Mouse (Mus musculus): Measurements from ENCODE around the gene Neil1.

Gene Neil1

GRCm38 (mm10) chr9:57148144-57148878, at the start of gene Neil1:
Neil1 (minus strand) TSS chr9:57148305.
- peak; percentile 67 for DNase-seq (ENCODE audit: low spot score)

GRCm38 (mm10) chr9:57197414-57197813, 49.3 kb upstream of the Neil1 start:
- DNase-seq (ENCODE audit: low spot score), result no peak

DNA sequence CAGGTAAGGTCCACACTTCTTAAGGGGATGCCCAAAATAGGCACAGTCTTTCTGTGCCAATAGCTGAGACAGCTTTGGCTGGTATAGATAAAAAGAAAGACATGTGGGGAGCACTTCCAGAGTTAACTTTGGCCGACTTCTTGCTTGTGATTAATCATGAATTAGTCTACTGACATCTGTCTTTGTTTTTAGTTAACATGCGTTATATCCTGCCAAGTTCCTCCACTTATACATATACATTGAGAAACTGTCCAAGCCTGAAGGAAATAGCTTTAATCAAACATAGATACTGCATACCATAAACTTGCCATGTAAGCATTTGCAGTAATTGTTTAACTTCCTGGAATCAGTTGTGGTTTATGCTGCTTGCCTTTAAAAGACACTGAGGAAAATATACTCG, 48.6 kb upstream of the Neil1 start:
- no peak for DNase-seq (ENCODE audit: low spot score)

DNA sequence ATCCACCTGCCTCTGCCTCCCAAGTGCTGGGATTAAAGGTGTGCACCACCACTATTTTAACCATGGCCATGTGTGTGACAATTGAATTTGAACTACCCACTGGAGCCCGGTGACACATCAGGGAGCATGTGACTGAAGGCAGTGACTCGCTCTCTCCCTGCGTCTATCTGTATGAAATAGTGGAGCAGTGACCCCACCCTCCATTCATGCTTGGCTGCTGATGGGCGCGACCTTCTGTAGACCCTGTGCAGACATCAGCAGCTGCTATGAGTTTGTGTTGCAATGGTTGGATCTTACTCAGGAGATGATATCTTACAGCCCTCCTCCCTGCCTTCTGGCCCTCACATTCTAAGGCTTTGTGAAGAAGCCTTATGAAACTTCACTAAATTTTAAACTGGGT, 20.3 kb upstream of the Neil1 start:
- no peak for DNase-seq (ENCODE audit: low spot score)

DNA sequence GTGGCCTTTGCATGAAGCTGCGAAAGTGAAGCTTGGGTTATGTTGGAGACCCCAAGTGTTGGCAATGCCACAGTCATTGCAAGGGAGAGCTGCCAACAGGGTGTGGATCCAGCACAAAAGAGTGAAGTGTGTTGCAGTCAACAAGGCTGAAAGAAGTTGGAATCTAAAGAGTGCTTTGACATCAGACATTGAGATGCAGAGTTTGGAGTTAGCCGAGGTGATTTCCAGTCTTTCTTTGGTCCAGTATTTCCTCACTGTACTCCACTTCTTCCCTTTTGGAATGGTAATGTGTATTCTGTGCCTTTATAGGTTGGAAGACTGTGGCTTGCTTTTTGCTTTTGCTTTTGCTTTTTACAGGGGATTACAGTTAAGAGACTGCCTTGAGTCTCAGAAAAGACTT, 18.1 kb upstream of the Neil1 start:
- no peak for DNase-seq (ENCODE audit: low spot score)

DNA sequence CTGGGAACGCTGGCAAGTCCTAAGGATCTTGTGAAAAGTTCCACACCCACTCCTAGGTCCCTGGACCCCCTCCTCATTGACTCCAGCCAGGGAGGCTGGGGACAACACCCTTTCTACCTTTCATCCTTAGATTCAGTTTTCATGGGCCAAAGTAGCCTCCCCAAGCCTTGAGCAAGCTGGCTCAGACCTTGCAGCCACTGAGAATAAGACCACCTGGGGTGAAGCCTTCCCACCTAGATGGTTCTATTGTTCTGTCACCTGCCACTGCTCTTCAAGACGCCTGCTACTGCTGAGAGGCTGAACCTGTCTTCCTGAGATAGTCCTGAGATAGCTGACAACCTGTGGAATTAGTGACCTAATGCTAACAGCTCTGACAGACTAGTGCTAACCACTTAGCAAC, 15.0 kb upstream of the Neil1 start:
- no peak for DNase-seq (ENCODE audit: low spot score)

- no peak for DNase-seq (ENCODE audit: low spot score)
Measured at GRCm38 (mm10) chr9:57162496-57162895, 14.4 kb upstream of the Neil1 start.

DNA sequence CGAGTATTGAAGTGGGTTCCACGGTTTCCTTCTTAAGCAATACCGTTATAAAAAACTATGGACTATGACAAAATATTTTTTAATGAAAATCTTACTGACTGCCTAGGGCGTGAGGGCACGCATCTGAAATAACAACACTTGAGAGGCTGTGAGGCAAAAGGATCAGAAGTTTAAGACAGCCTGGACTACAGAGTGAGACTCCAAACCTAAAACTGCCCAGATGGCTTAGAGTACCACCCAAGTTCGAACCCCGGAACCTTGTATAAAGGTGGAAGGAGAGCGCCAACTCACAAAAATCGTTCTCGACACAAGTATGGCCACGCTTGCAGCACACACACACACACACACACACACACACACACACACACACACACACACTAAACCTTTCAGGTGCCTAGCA, 10.4 kb upstream of the Neil1 start:
- DNase-seq (ENCODE audit: low spot score), result no peak

- peak; percentile 87 for DNase-seq (ENCODE audit: low spot score)
Measured at GRCm38 (mm10) chr9:57158013-57158470, 9.9 kb upstream of the Neil1 start, which contains the start of gene Commd4. Commd4 (minus strand) TSS chr9:57158331.

DNA sequence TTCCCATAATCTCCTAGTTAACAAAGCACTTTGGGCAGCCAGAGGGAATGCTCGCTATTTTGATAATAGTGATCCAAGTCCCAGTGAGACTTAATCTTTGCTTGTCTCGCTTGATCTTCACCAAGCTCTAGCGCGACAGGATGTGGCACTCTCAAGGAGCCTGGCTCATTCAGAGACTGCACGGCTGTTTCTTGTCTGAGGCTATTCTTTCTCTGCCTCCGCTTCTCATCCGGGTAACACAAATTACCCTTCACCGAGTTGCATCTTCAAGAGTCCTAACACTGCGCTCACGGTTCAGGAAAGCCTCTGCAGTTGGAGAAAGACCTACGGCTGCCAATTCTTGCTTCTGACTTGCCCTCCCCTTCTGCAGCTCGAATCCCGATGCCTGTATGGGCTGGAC, 9.4 kb upstream of the Neil1 start:
- DNase-seq (ENCODE audit: low spot score), result no peak

- no peak for DNase-seq (ENCODE audit: low spot score)
Measured at GRCm38 (mm10) chr9:57156823-57157222, 8.7 kb upstream of the Neil1 start.

- DNase-seq (ENCODE audit: low spot score), result no peak
Measured at GRCm38 (mm10) chr9:57156383-57156782, 8.3 kb upstream of the Neil1 start.

GRCm38 (mm10) chr9:57152331-57152730, 4.2 kb upstream of the Neil1 start:
- no peak for DNase-seq (ENCODE audit: low spot score)

DNA sequence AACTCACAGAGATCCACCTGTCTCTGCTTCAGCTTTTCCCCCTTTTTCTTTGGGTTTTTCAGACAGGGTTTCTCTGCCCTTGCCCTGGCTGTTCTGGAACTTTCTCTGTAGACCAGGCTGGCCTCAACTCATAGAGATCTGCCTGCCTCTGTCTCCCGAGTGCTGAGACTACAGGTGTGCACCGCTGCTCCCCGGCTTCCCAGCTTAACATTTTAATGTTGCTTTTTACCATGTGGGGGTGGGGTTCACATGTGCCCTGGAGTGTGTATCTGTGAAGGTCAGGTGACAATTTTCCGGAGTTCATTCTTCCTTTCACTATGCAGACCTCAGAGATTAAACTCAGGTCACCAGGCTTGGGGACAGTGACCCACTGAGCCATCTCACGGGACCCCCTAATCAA, 2.1 kb upstream of the Neil1 start:
- DNase-seq (ENCODE audit: low spot score), result no peak

GRCm38 (mm10) chr9:57149021-57149420, 916 bp upstream of the Neil1 start:
- no peak for DNase-seq (ENCODE audit: low spot score)

GRCm38 (mm10) chr9:57147205-57148143, 631 bp downstream of the Neil1 start:
- no peak for DNase-seq (ENCODE audit: low spot score)

DNA sequence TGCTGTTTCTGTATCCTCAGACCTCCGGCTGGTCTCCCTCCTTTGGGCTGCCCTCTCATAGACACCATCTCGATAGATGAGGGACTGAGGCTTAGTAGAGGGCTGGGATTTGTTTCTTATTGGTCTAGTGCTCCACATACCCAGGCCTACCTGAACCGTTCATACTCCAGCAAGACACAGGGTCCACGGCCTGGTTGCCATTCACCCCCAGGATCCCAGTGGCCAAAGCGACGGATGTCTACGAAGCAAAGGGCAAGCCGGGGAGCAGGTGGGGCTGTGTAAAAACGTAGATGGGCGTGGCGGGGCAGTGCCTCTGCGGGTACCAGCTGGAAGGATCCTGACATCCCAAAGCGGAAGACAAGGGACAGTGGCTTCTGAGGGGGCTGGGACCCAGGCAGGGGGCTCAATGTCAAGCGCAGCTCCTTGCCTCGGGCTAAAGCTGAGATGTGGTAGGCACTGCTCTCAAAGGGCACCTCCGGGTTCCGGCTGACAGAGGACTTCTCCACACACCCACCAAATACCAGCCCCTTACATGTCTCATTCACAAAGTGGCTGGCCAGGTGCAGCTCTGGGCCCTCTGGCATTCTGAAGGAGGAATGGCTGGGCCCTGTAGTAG, 1.5 kb downstream of the Neil1 start:
- no peak for DNase-seq (ENCODE audit: low spot score)

- DNase-seq (ENCODE audit: low spot score), result no peak
Measured at GRCm38 (mm10) chr9:57144830-57145229, 3.3 kb downstream of the Neil1 start.

DNA sequence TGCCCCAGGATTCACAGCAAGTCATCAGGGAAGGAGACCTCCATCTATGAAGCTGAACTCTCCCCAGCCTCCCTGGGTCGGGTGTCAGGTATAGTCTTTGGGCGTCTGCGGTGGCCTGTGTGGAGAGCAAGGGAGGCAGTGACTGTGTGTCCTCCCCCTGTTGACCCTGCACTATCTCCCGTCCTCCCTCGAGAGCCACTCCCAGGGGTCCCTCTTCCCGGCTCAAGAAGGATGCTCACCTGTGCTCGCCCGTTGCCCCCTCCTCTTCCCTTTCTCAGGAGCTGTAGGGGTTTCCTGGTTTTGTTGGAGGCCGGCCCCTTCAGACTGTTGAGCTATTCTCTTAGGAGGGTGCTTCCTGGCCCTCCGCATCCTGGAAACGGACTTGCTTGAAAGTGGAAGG, 4.9 kb downstream of the Neil1 start:
- no peak for DNase-seq (ENCODE audit: low spot score)

- no peak for DNase-seq (ENCODE audit: low spot score)
Measured at GRCm38 (mm10) chr9:57141417-57142353, 6.4 kb downstream of the Neil1 start.

GRCm38 (mm10) chr9:57139571-57139970, 8.5 kb downstream of the Neil1 start:
- DNase-seq (ENCODE audit: low spot score), result no peak
